Mouse (Mus musculus): ENCODE data around the gene Asxl2.

DNA sequence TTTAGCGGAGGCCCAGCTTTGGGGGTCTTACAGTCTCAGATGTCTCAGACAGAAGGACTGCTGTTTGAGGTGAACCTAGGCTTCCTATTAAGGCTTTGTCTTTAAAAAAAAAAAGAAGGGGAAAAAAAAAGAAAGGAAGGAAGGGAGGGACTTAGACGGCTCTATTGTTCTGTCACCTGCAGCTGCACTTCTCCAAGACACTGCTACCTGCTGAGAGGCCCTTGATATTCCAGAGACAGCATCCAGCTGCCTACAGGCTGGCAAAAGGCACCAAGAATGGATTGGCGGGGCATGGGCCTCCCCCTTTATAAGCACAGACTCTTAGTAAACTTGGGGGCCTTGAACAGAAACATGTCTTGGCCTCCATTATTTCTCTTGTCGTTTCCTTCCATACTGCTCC lies 11.7 kb upstream of the Asxl2 start:
- no peak for TF ChIP-seq GATA1 (IDR thresholded peaks at IDR 0.05; ENCODE audit: borderline replicate concordance, low read length)
- TF ChIP-seq FLI1 (IDR thresholded peaks at IDR 0.05; ENCODE audit: low read length): no peak
